Mouse (Mus musculus) testis, adult 2 months (tissue): Measurements from ENCODE around the gene Plpp7.

Experiments used
- CTCF ChIP-seq: fragments of 200-500 bp; IDR thresholded peaks from 2 replicates; pipeline ENCODE4 v1.5.1; 2012; ENCODE audit warnings: low read depth, mild to moderate bottlenecking, inconsistent platforms, low read length, moderate library complexity; ENCODE audit not compliant: control insufficient read depth, insufficient read depth, insufficient replicate concordance
- POLR2A ChIP-seq: fragments of 200-500 bp; IDR thresholded peaks from 2 replicates; pipeline ENCODE4 v1.6.1; 2012; ENCODE audit warnings: low read depth, mild to moderate bottlenecking, inconsistent platforms, low read length, moderate library complexity; ENCODE audit not compliant: control insufficient read depth

GRCm38 (mm10) chr2:32051791-32052190 is 43.5 kb upstream of the Plpp7 start:
- TF ChIP-seq POLR2A (no peak), CTCF (no peak)
